Mouse (Mus musculus) G1E (cell line): Measurements from ENCODE around the gene Ranbp10. TPM values are rescaled to one million over a fixed set of nuclear protein-coding genes. Genes with fewer than 3 reads are reported as not detected.

Experiments used
- ATAC-seq: 2 replicates; pipeline ENCODE4 v1.8.0; 2016; ENCODE audit warnings: mild to moderate bottlenecking; ENCODE audit not compliant: insufficient number of reproducible peaks, poor library complexity, low FRiP score, severe bottlenecking; ENCODE audit errors: extremely low read depth
- DNase-seq: peaks from one replicate; pipeline ENCODE4 v3.0.0; 2012; ENCODE audit warnings: low spot score
- H3K27me3 ChIP-seq: 2 replicates; pipeline ENCODE4 v1.6.1; 2012; ENCODE audit warnings: mild to moderate bottlenecking, low read length, inconsistent platforms; ENCODE audit not compliant: insufficient read depth
- H3K36me3 ChIP-seq: replicated peaks from 2 replicates; pipeline ENCODE3; 2012; ENCODE audit warnings: mild to moderate bottlenecking, inconsistent platforms
- H3K4me1 ChIP-seq: 2 replicates; pipeline ENCODE4 v1.6.1; 2012; ENCODE audit warnings: low read depth, low read length, inconsistent platforms, mixed read lengths; ENCODE audit not compliant: insufficient read depth
- H3K4me3 ChIP-seq: 2 replicates; pipeline ENCODE4 v1.5.1; 2012; ENCODE audit warnings: low read depth, mild to moderate bottlenecking, inconsistent platforms, low read length, moderate library complexity, mixed read lengths
- H3K9me3 ChIP-seq: replicated peaks from 2 replicates; pipeline ENCODE4 v1.6.1; 2012; ENCODE audit warnings: inconsistent platforms
- CTCF ChIP-seq: IDR thresholded peaks from 2 replicates; pipeline ENCODE4 v1.5.1; 2012; ENCODE audit warnings: low read depth, low read length, inconsistent platforms, mixed read lengths
- GATA1 ChIP-seq: IDR thresholded peaks from 2 replicates; pipeline ENCODE4 v1.6.1; 2012; ENCODE audit warnings: borderline replicate concordance, low read length, inconsistent platforms, mixed read lengths
- GATA2 ChIP-seq: IDR thresholded peaks from 2 replicates; pipeline ENCODE4 v1.6.1; 2012; ENCODE audit warnings: low read depth, low read length, inconsistent platforms, borderline replicate concordance
- POLR2AphosphoS5 ChIP-seq: IDR thresholded peaks from 2 replicates; pipeline ENCODE4 v1.6.1; 2012; ENCODE audit warnings: low read depth, low read length, inconsistent platforms; ENCODE audit not compliant: insufficient replicate concordance
- TAL1 ChIP-seq: conservative IDR thresholded peaks from 2 replicates; pipeline ENCODE4 v1.6.1; 2012; ENCODE audit warnings: low read depth, low read length, inconsistent platforms, mixed read lengths
- polyA plus RNA-seq: library from polyadenylated mRNA; stranded (reverse); fragments of >175 nt; gene quantifications from 2 replicates; pipeline ENCODE4 v1.2.3, GENCODE M21; 2012
- total RNA-seq, 2 experiments: library from RNA; stranded (forward) in 1 of 2; stranded (reverse) in 1 of 2; fragments of 200-1000 nt in 1 of 2; fragments of >200 nt in 1 of 2; fragmentation: Nextera tagmentation in 1 of 2; gene quantifications; 2 replicates each; pipeline ENCODE4 v1.2.3; 2014 to 2017

The Ranbp10 gene
- total RNA-seq (2014; fragmentation: Nextera tagmentation) (35.6 and 114 TPM in 2 replicates), total RNA-seq (2017) (12.5 and 14.3 TPM in 2 replicates), polyA plus RNA-seq (22.1 and 29.3 TPM in 2 replicates)

- Histone ChIP-seq H3K4me3 (peak within 1 kb of the TSS; percentile 79), H3K27me3 (no peaks in the 10 kb centered on the region), H3K9me3 (no peaks in the 10 kb centered on the region), H3K36me3 (peaks cover 33% of the 10 kb centered on the region), H3K4me1 (peaks cover 48% of the 10 kb centered on the region)
- ATAC-seq (peak; percentile 90), DNase-seq (peak; percentile 80)
- TF ChIP-seq POLR2AphosphoS5 (peak; percentile 62; the same call in 1 of the 2 replicates), CTCF (no peak)
Observed at GRCm38 (mm10) chr8:105826861-105827848, at the start of gene Ranbp10, which contains the start of gene Tsnaxip1. Gene Ranbp10, minus strand, starts transcription at chr8:105827350. Gene Tsnaxip1, plus strand, starts transcription at chr8:105827731.

GRCm38 (mm10) chr8:105874301-105874700 is 47.2 kb upstream of the Ranbp10 start:
- TF ChIP-seq POLR2AphosphoS5 (no peak), GATA2 (no peak), CTCF (no peak), TAL1 (no peak), GATA1 (no peak)
- no peaks in the 10 kb centered on the region for H3K9me3 ChIP-seq
- no peak overlapping the region for H3K4me3 ChIP-seq
- ATAC-seq (no peak), DNase-seq (no peak)
- peaks cover 94% of the 10 kb centered on the region for H3K36me3 ChIP-seq
- peaks cover 23% of the 10 kb centered on the region for H3K4me1 ChIP-seq
- H3K27me3 ChIP-seq, result no peaks in the 10 kb centered on the region

GRCm38 (mm10) chr8:105866364-105867029 is 39.3 kb upstream of the Ranbp10 start:
- Histone ChIP-seq H3K27me3 (no peaks in the 10 kb centered on the region), H3K4me3 (no peak overlapping the region), H3K9me3 (no peaks in the 10 kb centered on the region), H3K36me3 (peaks cover 90% of the 10 kb centered on the region), H3K4me1 (peaks cover 78% of the 10 kb centered on the region)
- ATAC-seq (no peak), DNase-seq (no peak)
- TF ChIP-seq CTCF, result 0 out of 2 replicates have a peak, but pooled peaks have one; percentile 6
- TF ChIP-seq GATA1, result no peak

GRCm38 (mm10) chr8:105861951-105862350 is 34.8 kb upstream of the Ranbp10 start:
- Histone ChIP-seq H3K4me1 (peaks cover 79% of the 10 kb centered on the region), H3K4me3 (peak overlapping the region; percentile 95; the same call in 1 of the 2 replicates), H3K9me3 (no peaks in the 10 kb centered on the region), H3K27me3 (no peaks in the 10 kb centered on the region), H3K36me3 (peaks cover 63% of the 10 kb centered on the region)
- ATAC-seq (no peak), DNase-seq (peak; percentile 20)
- no peak for TF ChIP-seq TAL1
- no peak for TF ChIP-seq CTCF
- TF ChIP-seq GATA1, result no peak
- TF ChIP-seq POLR2AphosphoS5, result no peak
- no peak for TF ChIP-seq GATA2

GRCm38 (mm10) chr8:105860143-105860981 is 33.2 kb upstream of the Ranbp10 start, which contains the start of gene Nutf2:
Gene Nutf2, plus strand, starts transcription at chr8:105860580.
- peak; percentile 94 for DNase-seq
- H3K27me3 ChIP-seq, result no peaks in the 10 kb centered on the region
- ATAC-seq, result peak; percentile 92
- peaks cover 58% of the 10 kb centered on the region for H3K36me3 ChIP-seq
- H3K4me3 ChIP-seq, result peak within 1 kb of the TSS; percentile 95
- H3K9me3 ChIP-seq, result no peaks in the 10 kb centered on the region
- TF ChIP-seq GATA2, result no peak
- peaks cover 79% of the 10 kb centered on the region for H3K4me1 ChIP-seq

GRCm38 (mm10) chr8:105859314-105859713 is 32.2 kb upstream of the Ranbp10 start:
- Histone ChIP-seq H3K4me3 (peak overlapping the region; percentile 95; the same call in 1 of the 2 replicates), H3K36me3 (peaks cover 49% of the 10 kb centered on the region), H3K27me3 (no peaks in the 10 kb centered on the region), H3K9me3 (no peaks in the 10 kb centered on the region), H3K4me1 (peaks cover 75% of the 10 kb centered on the region)
- TF ChIP-seq CTCF (no peak), TAL1 (peak; percentile 90)
- ATAC-seq (peak; percentile 22; the same call in 1 of the 2 replicates), DNase-seq (peak; percentile 70)
